Mouse (Mus musculus) hindbrain, embryonic 16.5 days (tissue): ENCODE measurements at regions not wholly inside any gene's neighbourhood (a gene's known extent, or its start where the extent isn't known, plus 50 kb on each side); places are given as distances from the start of the nearest gene placed in this dataset.

Source experiments
- ATAC-seq: fragments of 200-750 bp; cut with Nextera tagmentation; 2 replicates; pipeline ENCODE4 v1.8.0; 2017; ENCODE audit warnings: moderate TSS enrichment, moderate library complexity
- H3K27ac ChIP-seq: fragments of 300-500 bp; sonication (generic); 2 replicates; pipeline ENCODE4 v1.5.1; 2014; ENCODE audit warnings: low read depth, mild to moderate bottlenecking, control low read depth, low read length, moderate library complexity
- H3K27me3 ChIP-seq: fragments of 300-500 bp; sonication (generic); replicated peaks from 2 replicates; pipeline ENCODE4 v1.6.1; 2014; ENCODE audit warnings: low read length; ENCODE audit not compliant: control insufficient read depth, insufficient read depth
- H3K36me3 ChIP-seq: fragments of 300-500 bp; sonication (generic); 2 replicates; pipeline ENCODE4 v1.6.1; 2014; ENCODE audit warnings: mild to moderate bottlenecking, low read length, moderate library complexity, mixed read lengths; ENCODE audit not compliant: control insufficient read depth, insufficient read depth
- H3K4me1 ChIP-seq: fragments of 300-500 bp; sonication (generic); 2 replicates; pipeline ENCODE4 v1.6.1; 2014; ENCODE audit warnings: low read depth, low read length; ENCODE audit not compliant: control insufficient read depth, insufficient read depth
- H3K4me2 ChIP-seq: fragments of 300-500 bp; sonication (generic); 2 replicates; pipeline ENCODE4 v1.6.1; 2014; ENCODE audit warnings: mild to moderate bottlenecking, low read length, control low read depth, moderate library complexity
- H3K4me3 ChIP-seq: fragments of 300-500 bp; sonication (generic); 2 replicates; pipeline ENCODE4 v1.5.1; 2014; ENCODE audit warnings: mild to moderate bottlenecking, low read length, control low read depth, moderate library complexity
- H3K9ac ChIP-seq: fragments of 300-500 bp; sonication (generic); 2 replicates; pipeline ENCODE4 v1.6.1; 2014; ENCODE audit warnings: low read depth, mild to moderate bottlenecking, control low read depth, low read length, moderate library complexity
- H3K9me3 ChIP-seq: fragments of 300-500 bp; sonication (generic); 2 replicates; pipeline ENCODE4 v1.6.1; 2014; ENCODE audit warnings: mild to moderate bottlenecking, low read length, moderate library complexity; ENCODE audit not compliant: control insufficient read depth
- WGBS: fragments of 180-500 bp; shearing (Covaris S2); extraction: QIAGEN DNeasy Blood & Tissue Kit; methylation state at CpG from one replicate; pipeline ENCODE4 v1.1.7; 2014; 5-methylcytosine and 5-hydroxymethylcytosine counted together

GRCm38 (mm10) chr2:71621458-71621857 lies 74.9 kb upstream of the Dlx2 start:
- ATAC-seq: no peak
- no peak overlapping the region for H3K27ac ChIP-seq
- H3K4me3 ChIP-seq: no peak overlapping the region
- no peak overlapping the region for H3K9ac ChIP-seq
- H3K4me2 ChIP-seq: no peak overlapping the region
- H3K4me1 ChIP-seq: peaks cover 12% of the 10 kb centered on the region
- WGBS: 92% methylated on average over 2 of the region's 2 CpGs
- no peaks in the 10 kb centered on the region for H3K9me3 ChIP-seq
- H3K36me3 ChIP-seq: no peaks in the 10 kb centered on the region
- H3K27me3 ChIP-seq: no peaks in the 10 kb centered on the region

- H3K27me3 ChIP-seq: no peaks in the 10 kb centered on the region
- no peak overlapping the region for H3K4me3 ChIP-seq
- H3K4me1 ChIP-seq: peaks cover 21% of the 10 kb centered on the region
- no peak for ATAC-seq
- H3K36me3 ChIP-seq: no peaks in the 10 kb centered on the region
- no peak overlapping the region for H3K9ac ChIP-seq
- WGBS: 74% methylated on average over 9 of the region's 9 CpGs
- H3K27ac ChIP-seq: no peak overlapping the region
- no peaks in the 10 kb centered on the region for H3K9me3 ChIP-seq
- no peak overlapping the region for H3K4me2 ChIP-seq
These were observed 76.1 kb upstream of the Dlx2 start for GRCm38 (mm10) chr2:71622532-71623099.

GRCm38 (mm10) chr2:71623134-71623533 lies 76.6 kb upstream of the Dlx2 start:
- ATAC-seq: no peak
- H3K27me3 ChIP-seq: no peaks in the 10 kb centered on the region
- H3K9ac ChIP-seq: no peak overlapping the region
- H3K4me3 ChIP-seq: no peak overlapping the region
- 89% methylated on average over 2 of the region's 2 CpGs for WGBS
- H3K36me3 ChIP-seq: no peaks in the 10 kb centered on the region
- H3K4me2 ChIP-seq: no peak overlapping the region
- no peak overlapping the region for H3K27ac ChIP-seq
- no peaks in the 10 kb centered on the region for H3K9me3 ChIP-seq
- H3K4me1 ChIP-seq: peaks cover 21% of the 10 kb centered on the region

GRCm38 (mm10) chr2:71625298-71625902 lies 78.8 kb upstream of the Dlx2 start:
- WGBS: 25% methylated on average over 7 of the region's 7 CpGs
- no peaks in the 10 kb centered on the region for H3K36me3 ChIP-seq
- H3K27ac ChIP-seq: peak overlapping the region; percentile 25
- ATAC-seq: peak; percentile 53
- no peak overlapping the region for H3K4me3 ChIP-seq
- H3K27me3 ChIP-seq: no peaks in the 10 kb centered on the region
- 0 out of 2 replicates have a peak overlapping the region, but pooled peaks have one; percentile 2 for H3K9ac ChIP-seq
- H3K4me1 ChIP-seq: peaks cover 40% of the 10 kb centered on the region
- no peaks in the 10 kb centered on the region for H3K9me3 ChIP-seq
- no peak overlapping the region for H3K4me2 ChIP-seq

- H3K9ac ChIP-seq: no peak overlapping the region
- no peak for ATAC-seq
- H3K4me1 ChIP-seq: peaks cover 40% of the 10 kb centered on the region
- H3K27me3 ChIP-seq: no peaks in the 10 kb centered on the region
- 56% methylated on average over 12 of the region's 12 CpGs for whole genome bisulfite sequencing
- no peaks in the 10 kb centered on the region for H3K36me3 ChIP-seq
- no peak overlapping the region for H3K4me2 ChIP-seq
- H3K9me3 ChIP-seq: no peaks in the 10 kb centered on the region
- H3K27ac ChIP-seq: peak overlapping the region; percentile 40
- H3K4me3 ChIP-seq: no peak overlapping the region
These were observed 79.8 kb upstream of the Dlx2 start for GRCm38 (mm10) chr2:71626404-71626803.

DNA sequence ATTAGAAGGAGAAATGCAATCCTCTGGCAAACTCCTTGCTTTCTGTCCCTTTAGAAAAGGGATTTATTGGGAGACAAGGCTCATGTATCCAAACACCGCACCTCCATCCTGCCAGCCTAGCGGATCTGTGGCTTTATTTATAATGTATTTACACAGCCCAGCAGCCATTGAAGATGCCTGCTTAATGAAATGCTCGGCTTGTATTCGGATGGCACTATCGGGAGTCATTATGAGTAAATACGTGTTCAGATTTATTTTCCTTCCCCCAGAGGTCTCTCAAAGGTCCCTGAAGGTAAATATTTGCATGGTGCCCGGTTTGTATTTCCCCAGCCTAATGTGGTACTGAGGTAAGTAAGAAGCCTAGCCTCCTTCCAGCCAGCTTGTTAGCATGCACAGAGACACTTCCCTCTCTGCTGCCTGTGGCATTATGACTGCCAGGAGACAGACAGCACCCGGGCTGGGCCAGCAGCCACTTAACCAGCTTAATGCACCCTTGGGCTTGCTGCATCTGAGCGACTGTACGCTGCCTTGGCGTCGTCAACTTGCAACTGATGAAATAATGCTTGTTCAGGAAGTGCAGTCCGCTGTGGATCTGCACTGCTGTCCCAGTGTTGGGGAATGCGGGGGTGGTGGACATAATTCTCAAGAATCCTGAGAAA lies 80.7 kb upstream of the Dlx2 start:
- Histone ChIP-seq H3K9me3 (no peaks in the 10 kb centered on the region), H3K27ac (peak overlapping the region; percentile 60), H3K4me3 (no peak overlapping the region), H3K27me3 (no peaks in the 10 kb centered on the region), H3K36me3 (no peaks in the 10 kb centered on the region), H3K9ac (no peak overlapping the region), H3K4me2 (peak overlapping the region; percentile 28), H3K4me1 (peaks cover 40% of the 10 kb centered on the region)
- peak; percentile 69 for ATAC-seq
- 23% methylated on average over 14 of the region's 14 CpGs for WGBS

GRCm38 (mm10) chr2:71628821-71629220 lies 82.3 kb upstream of the Dlx2 start:
- H3K9me3 ChIP-seq: no peaks in the 10 kb centered on the region
- 8% methylated on average over 7 of the region's 7 CpGs for WGBS
- no peaks in the 10 kb centered on the region for H3K27me3 ChIP-seq
- H3K4me1 ChIP-seq: peaks cover 40% of the 10 kb centered on the region
- no peaks in the 10 kb centered on the region for H3K36me3 ChIP-seq
- H3K9ac ChIP-seq: no peak overlapping the region; the same call in 1 of the 2 replicates
- H3K4me2 ChIP-seq: peak overlapping the region; percentile 83
- peak; percentile 62 for ATAC-seq
- peak overlapping the region; percentile 43 for H3K4me3 ChIP-seq
- peak overlapping the region; percentile 51 for H3K27ac ChIP-seq

DNA sequence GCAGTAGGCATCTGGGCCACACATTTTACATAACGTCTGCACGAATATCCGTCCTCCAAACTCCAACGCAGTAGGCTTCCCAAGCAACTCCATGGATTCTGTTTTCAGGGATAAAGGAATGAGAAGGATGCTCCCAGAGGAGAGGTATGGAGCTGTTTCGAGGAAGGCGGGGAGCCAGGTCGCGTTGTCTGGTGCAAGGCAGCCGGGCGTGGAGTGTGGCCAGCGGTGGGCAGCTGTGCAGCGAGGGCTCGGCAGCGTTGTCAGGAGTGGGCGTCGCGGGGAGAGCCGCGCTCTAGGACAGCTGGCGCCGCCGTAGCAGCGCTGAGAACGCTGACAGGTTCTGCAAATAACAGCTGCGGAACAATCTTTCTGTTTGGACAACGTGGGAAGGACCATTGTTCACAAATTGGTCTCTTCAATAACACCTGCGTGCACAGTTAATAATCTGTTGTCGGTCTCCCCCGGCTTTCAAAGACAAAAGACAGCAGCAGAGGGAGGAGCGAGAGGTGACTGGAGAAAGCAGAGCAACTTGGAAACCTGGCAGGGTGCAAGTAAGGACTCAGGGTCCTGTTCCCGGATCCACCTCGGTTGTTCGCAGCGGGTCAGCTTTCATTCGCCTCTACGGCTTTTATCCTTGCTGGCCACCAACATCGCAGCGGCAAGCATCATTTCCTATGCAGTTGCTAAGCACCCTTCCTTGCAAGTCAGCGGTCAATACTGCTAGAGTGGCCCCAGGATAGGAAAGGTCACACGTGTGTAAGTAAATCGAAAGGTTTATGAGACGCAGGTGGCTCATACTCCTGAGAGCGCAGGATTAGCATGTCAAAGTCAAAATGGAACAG lies 83.0 kb upstream of the Dlx2 start:
- peak overlapping the region; percentile 83 for H3K4me2 ChIP-seq
- peak overlapping the region; percentile 67 for H3K9ac ChIP-seq
- WGBS: under 1% methylated on average over 43 of the region's 43 CpGs
- no peaks in the 10 kb centered on the region for H3K9me3 ChIP-seq
- peak; percentile 13 for ATAC-seq
- no peaks in the 10 kb centered on the region for H3K27me3 ChIP-seq
- H3K4me3 ChIP-seq: peak overlapping the region; percentile 43
- peak overlapping the region; percentile 75 for H3K27ac ChIP-seq
- H3K4me1 ChIP-seq: peaks cover 40% of the 10 kb centered on the region
- no peaks in the 10 kb centered on the region for H3K36me3 ChIP-seq

GRCm38 (mm10) chr2:71630143-71630463 lies 83.5 kb upstream of the Dlx2 start:
- WGBS: 6% methylated on average over 3 of the region's 3 CpGs
- H3K36me3 ChIP-seq: no peaks in the 10 kb centered on the region
- H3K9ac ChIP-seq: peak overlapping the region; percentile 67
- peak overlapping the region; percentile 43 for H3K4me3 ChIP-seq
- ATAC-seq: peak; percentile 15
- H3K9me3 ChIP-seq: no peaks in the 10 kb centered on the region
- peak overlapping the region; percentile 83 for H3K4me2 ChIP-seq
- H3K4me1 ChIP-seq: peaks cover 38% of the 10 kb centered on the region
- H3K27me3 ChIP-seq: no peaks in the 10 kb centered on the region
- peak overlapping the region; percentile 75 for H3K27ac ChIP-seq
